Mouse (Mus musculus): ENCODE measurements around the gene En1. TPM values are rescaled to one million over a fixed set of nuclear protein-coding genes. Genes with fewer than 3 reads are reported as not detected.

The En1 gene
- total and polyA plus RNA-seq, 3 experiments: not detected

DNA sequence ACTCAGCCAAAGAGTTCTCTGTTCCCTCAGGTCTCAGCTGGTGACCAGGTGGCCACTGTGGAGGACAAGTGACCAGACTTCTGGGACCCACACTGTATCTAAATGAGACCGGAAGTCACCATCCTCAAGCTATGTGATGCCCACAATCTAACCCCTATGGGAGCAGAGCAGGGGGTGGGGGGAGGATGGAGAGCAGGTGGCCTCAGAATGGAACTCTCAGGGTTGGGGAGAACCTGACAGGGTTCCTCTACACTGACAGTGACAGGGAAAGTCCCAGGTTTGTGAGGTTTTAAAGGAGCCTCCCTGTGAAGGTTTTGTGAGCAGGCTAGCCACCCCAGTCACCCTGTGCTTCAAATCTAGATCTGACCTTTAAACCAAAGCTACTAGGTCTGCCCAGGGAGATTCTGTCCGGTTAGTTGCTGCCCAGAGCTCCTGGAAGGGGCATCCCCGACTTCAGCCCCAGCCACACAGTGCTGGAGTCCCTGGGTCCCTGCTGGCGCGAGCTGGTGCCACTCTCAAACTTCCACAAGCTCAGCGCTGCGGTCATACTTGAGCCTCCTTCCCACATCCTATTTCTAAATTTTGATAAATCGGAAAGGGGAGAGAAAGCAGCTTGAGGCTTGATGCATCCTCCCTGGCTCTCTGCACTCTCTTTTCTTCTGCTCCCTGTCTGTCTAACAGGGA lies 8.8 kb upstream of the En1 start:
- intact Hi-C loops (cut with DNase I): no loop called here
- H3K27me3 ChIP-seq (ENCODE audit: control insufficient read depth, insufficient read depth, low read length): peaks cover 11% of the 10 kb centered on the region; the same call in 1 of the 2 replicates
- WGBS: 9% methylated on average over 8 of the region's 8 CpGs

DNA sequence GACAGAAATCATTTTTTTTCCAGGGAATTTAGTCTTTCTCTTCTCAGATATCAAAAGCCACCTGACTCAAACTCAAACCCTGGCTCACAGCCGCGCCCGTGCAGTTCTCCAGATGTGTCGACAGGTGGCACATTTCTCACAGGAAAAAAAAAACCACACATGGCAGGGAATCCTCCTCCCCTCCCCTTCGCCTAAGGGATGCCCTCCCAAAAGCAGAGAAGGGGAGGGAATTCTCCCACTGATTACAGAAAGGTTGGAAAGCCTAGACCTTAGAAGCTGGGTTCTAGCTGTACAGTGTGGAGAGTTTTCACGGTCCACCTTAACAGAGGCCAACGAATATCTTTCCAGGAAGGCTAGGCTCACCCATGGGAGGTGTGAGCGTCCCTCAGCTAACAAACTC lies 7.6 kb upstream of the En1 start:
- 2% methylated on average over 8 of the region's 8 CpGs for WGBS
- H3K79me2 ChIP-seq (replicated peaks; ENCODE audit: control insufficient read depth, insufficient read depth, low read length): no peaks in the 10 kb centered on the region
- TF ChIP-seq POLR2A (IDR thresholded peaks at IDR 0.05; ENCODE audit: insufficient read depth, low read depth, low read length) (no peak), CTCF (IDR thresholded peaks at IDR 0.05) (peak; percentile 78)
- H3K4me1 ChIP-seq (ENCODE audit: control insufficient read depth, insufficient read depth, low read length): no peaks in the 10 kb centered on the region
- no peak overlapping the region for H3K27ac ChIP-seq
- H3K36me3 ChIP-seq (ENCODE audit: control insufficient read depth, insufficient read depth, low read length): no peaks in the 10 kb centered on the region
- no peak overlapping the region for H3K4me3 ChIP-seq
- no peak overlapping the region for H3K9ac ChIP-seq (ENCODE audit: low read depth, low read length)
- peak in 1 of 2 experiments; percentile 24 for DNase-seq
- H3K27me3 ChIP-seq (ENCODE audit: control insufficient read depth, insufficient read depth, low read length): peaks cover 14% of the 10 kb centered on the region
- intact Hi-C loops (cut with DNase I): loop anchor here (2.0 to 5.0 kb wide), 2 partner anchors 458 to 586 kb away; no protein-coding TSS in a partner anchor

More for the DNA sequence above, 8.8 kb upstream of the En1 start:
- DNase-seq: no peak
- TF ChIP-seq CTCF (IDR thresholded peaks at IDR 0.05) (no peak), POLR2A (IDR thresholded peaks at IDR 0.05; ENCODE audit: insufficient read depth, low read depth, low read length) (no peak), EP300 (IDR thresholded peaks at IDR 0.05; ENCODE audit: insufficient read depth, low read depth, low read length) (no peak)
- Histone ChIP-seq H3K36me3 (ENCODE audit: control insufficient read depth, insufficient read depth, low read length) (no peaks in the 10 kb centered on the region), H3K27ac (no peak overlapping the region), H3K9ac (ENCODE audit: low read depth, low read length) (no peak overlapping the region), H3K4me1 (ENCODE audit: control insufficient read depth, insufficient read depth, low read length) (no peaks in the 10 kb centered on the region), H3K79me2 (replicated peaks; ENCODE audit: control insufficient read depth, insufficient read depth, low read length) (no peaks in the 10 kb centered on the region), H3K4me3 (no peak overlapping the region)

GRCm38 (mm10) chr1:120595471-120596240 lies 6.6 kb upstream of the En1 start:
- intact Hi-C loops (cut with DNase I): loop anchor here (2.0 to 5.0 kb wide), 2 partner anchors 457 to 585 kb away; no protein-coding TSS in a partner anchor
- TF ChIP-seq CTCF (IDR thresholded peaks at IDR 0.05) (no peak), EP300 (IDR thresholded peaks at IDR 0.05; ENCODE audit: insufficient read depth, low read depth, low read length) (no peak), POLR2A (IDR thresholded peaks at IDR 0.05; ENCODE audit: insufficient read depth, low read depth, low read length) (no peak)
- Histone ChIP-seq H3K4me1 (ENCODE audit: control insufficient read depth, insufficient read depth, low read length) (no peaks in the 10 kb centered on the region), H3K27me3 (ENCODE audit: control insufficient read depth, insufficient read depth, low read length) (peaks cover 17% of the 10 kb centered on the region), H3K27ac (no peak overlapping the region), H3K9ac (ENCODE audit: low read depth, low read length) (no peak overlapping the region), H3K79me2 (replicated peaks; ENCODE audit: control insufficient read depth, insufficient read depth, low read length) (no peaks in the 10 kb centered on the region), H3K4me3 (no peak overlapping the region), H3K36me3 (ENCODE audit: control insufficient read depth, insufficient read depth, low read length) (no peaks in the 10 kb centered on the region)
- WGBS: 12% methylated on average over 17 of the region's 17 CpGs
- DNase-seq: no peak

GRCm38 (mm10) chr1:120596319-120596718 lies 5.9 kb upstream of the En1 start:
- no peaks in the 10 kb centered on the region for H3K4me1 ChIP-seq (ENCODE audit: control insufficient read depth, insufficient read depth, low read length)
- DNase-seq: peak in 1 of 2 experiments; percentile 26
- H3K27ac ChIP-seq: no peak overlapping the region
- intact Hi-C loops (cut with DNase I): loop anchor here (5.0 kb wide), 1 partner anchor 456 kb away; no protein-coding TSS in a partner anchor
- peaks cover 19% of the 10 kb centered on the region for H3K27me3 ChIP-seq (ENCODE audit: control insufficient read depth, insufficient read depth, low read length)
- 2% methylated on average over 21 of the region's 21 CpGs for WGBS
- no peaks in the 10 kb centered on the region for H3K36me3 ChIP-seq (ENCODE audit: control insufficient read depth, insufficient read depth, low read length)
- no peak overlapping the region for H3K4me3 ChIP-seq
- TF ChIP-seq EP300 (IDR thresholded peaks at IDR 0.05; ENCODE audit: insufficient read depth, low read depth, low read length) (no peak), CTCF (IDR thresholded peaks at IDR 0.05) (no peak)
- H3K9ac ChIP-seq (ENCODE audit: low read depth, low read length): no peak overlapping the region
- no peaks in the 10 kb centered on the region for H3K79me2 ChIP-seq (replicated peaks; ENCODE audit: control insufficient read depth, insufficient read depth, low read length)

DNA sequence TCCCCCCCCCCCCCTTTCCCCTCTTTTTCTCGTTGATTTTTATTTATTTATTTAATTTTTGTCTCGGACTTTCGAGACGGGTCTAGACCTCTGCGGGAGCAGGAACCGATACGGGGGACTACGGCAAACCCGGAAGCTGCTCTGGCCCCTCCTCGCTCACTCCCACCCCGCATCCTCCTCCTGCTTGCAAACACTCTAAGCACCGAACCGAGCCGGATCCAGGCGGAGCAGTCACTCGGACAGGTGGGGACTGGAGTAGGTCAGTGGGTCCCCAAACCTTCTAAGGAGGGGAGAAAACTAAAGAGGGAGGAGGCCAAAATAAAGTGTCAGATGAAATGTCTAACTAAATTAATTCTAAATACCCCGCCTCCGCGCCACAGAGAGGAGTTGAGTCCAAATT lies 5.4 kb upstream of the En1 start:
- no peaks in the 10 kb centered on the region for H3K4me1 ChIP-seq (ENCODE audit: control insufficient read depth, insufficient read depth, low read length)
- H3K79me2 ChIP-seq (replicated peaks; ENCODE audit: control insufficient read depth, insufficient read depth, low read length): no peaks in the 10 kb centered on the region
- no peaks in the 10 kb centered on the region for H3K36me3 ChIP-seq (ENCODE audit: control insufficient read depth, insufficient read depth, low read length)
- DNase-seq: no peak
- H3K27ac ChIP-seq: no peak overlapping the region
- H3K4me3 ChIP-seq: no peak overlapping the region
- WGBS: 2% methylated on average over 19 of the region's 19 CpGs
- TF ChIP-seq EP300 (IDR thresholded peaks at IDR 0.05; ENCODE audit: insufficient read depth, low read depth, low read length) (no peak), POLR2A (IDR thresholded peaks at IDR 0.05; ENCODE audit: insufficient read depth, low read depth, low read length) (no peak), CTCF (IDR thresholded peaks at IDR 0.05) (no peak)
- H3K27me3 ChIP-seq (ENCODE audit: control insufficient read depth, insufficient read depth, low read length): peaks cover 22% of the 10 kb centered on the region
- intact Hi-C loops (cut with DNase I): loop anchor here (5.0 kb wide), 1 partner anchor 456 kb away; no protein-coding TSS in a partner anchor
- H3K9ac ChIP-seq (ENCODE audit: low read depth, low read length): no peak overlapping the region

GRCm38 (mm10) chr1:120597271-120597670 lies 4.9 kb upstream of the En1 start:
- no peak overlapping the region for H3K4me3 ChIP-seq
- H3K27ac ChIP-seq: no peak overlapping the region
- TF ChIP-seq CTCF (IDR thresholded peaks at IDR 0.05): no peak
- TF ChIP-seq POLR2A (IDR thresholded peaks at IDR 0.05; ENCODE audit: insufficient read depth, low read depth, low read length): no peak
- no peak for TF ChIP-seq EP300 (IDR thresholded peaks at IDR 0.05; ENCODE audit: insufficient read depth, low read depth, low read length)
- H3K79me2 ChIP-seq (replicated peaks; ENCODE audit: control insufficient read depth, insufficient read depth, low read length): no peaks in the 10 kb centered on the region
- intact Hi-C loops (cut with DNase I): loop anchor here (5.0 kb wide), 1 partner anchor 455 kb away; no protein-coding TSS in a partner anchor
- no peaks in the 10 kb centered on the region for H3K36me3 ChIP-seq (ENCODE audit: control insufficient read depth, insufficient read depth, low read length)
- DNase-seq: no peak
- no peak overlapping the region for H3K9ac ChIP-seq (ENCODE audit: low read depth, low read length)
- H3K4me1 ChIP-seq (ENCODE audit: control insufficient read depth, insufficient read depth, low read length): no peaks in the 10 kb centered on the region
- 3% methylated on average over 11 of the region's 11 CpGs for WGBS
- H3K27me3 ChIP-seq (ENCODE audit: control insufficient read depth, insufficient read depth, low read length): peaks cover 25% of the 10 kb centered on the region
